Mouse (Mus musculus): Measurements from ENCODE around the gene Pan2. TPM values are rescaled to one million over a fixed set of nuclear protein-coding genes. Genes with fewer than 3 reads are reported as not detected.
"Not testable (repeated sequence)": the region's sequence is repeated elsewhere in the genome, so short reads cannot be mapped to it uniquely, and the experiment has no call there.

Pan2 gene
- total RNA-seq (2021), result 10 to 100 TPM; 17.6 to 18.1 TPM

- DNase-seq, result peak; percentile 100
Measured at GRCm38 (mm10) chr10:128303126-128304021, at the start of gene Pan2. Gene Pan2 (plus strand): TSS chr10:128303335.

- DNase-seq, result no peak
Measured at GRCm38 (mm10) chr10:128253677-128254255, 49.4 kb upstream of the Pan2 start, which contains the start of gene Apon. Gene Apon (plus strand): TSS chr10:128254096.

DNA sequence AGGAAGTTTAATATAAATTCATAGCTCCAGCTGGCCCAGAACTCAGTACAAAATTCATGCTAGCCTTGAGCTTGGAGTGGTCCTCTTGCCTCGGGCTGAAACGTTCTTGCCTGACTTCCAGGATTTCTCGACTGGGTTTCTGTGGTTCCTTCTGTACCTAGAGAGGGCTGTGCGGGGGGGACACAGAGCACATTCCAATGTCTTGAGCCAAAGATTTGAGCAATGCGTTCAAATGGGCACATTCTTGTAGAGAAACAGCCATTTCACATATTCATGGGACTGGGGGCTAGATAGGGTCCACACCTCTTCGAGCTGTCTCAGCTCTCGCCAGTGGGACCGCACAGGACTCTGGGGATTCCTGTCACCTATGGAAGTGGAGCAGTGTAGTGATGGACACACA lies 47.2 kb upstream of the Pan2 start:
- no peak for DNase-seq

GRCm38 (mm10) chr10:128256328-128256727 lies 46.8 kb upstream of the Pan2 start:
- no peak for DNase-seq

DNA sequence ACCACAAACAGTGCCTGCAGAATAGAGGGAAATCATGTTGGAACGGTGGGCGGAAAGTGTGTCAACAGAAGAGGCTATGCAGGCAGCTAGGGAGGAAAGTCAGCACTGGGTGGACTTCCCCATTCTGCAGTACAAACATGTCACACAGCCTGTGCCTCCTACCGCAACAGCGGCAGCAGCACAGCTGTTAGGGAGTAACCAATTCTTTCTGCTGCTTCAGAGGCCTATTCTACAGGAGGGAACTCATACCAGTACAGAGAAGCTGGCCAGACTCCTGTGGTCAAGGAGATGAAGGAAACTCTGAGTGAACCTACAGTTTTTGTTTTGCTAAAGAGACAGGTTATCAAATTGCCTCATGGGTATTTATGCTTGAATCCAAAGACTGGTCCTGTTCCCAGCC lies 44.2 kb upstream of the Pan2 start:
- no peak for DNase-seq

GRCm38 (mm10) chr10:128259946-128260345 lies 43.2 kb upstream of the Pan2 start:
- DNase-seq, result no peak

- not testable (repeated sequence) for DNase-seq
Measured at GRCm38 (mm10) chr10:128260376-128260775, 42.8 kb upstream of the Pan2 start.

DNA sequence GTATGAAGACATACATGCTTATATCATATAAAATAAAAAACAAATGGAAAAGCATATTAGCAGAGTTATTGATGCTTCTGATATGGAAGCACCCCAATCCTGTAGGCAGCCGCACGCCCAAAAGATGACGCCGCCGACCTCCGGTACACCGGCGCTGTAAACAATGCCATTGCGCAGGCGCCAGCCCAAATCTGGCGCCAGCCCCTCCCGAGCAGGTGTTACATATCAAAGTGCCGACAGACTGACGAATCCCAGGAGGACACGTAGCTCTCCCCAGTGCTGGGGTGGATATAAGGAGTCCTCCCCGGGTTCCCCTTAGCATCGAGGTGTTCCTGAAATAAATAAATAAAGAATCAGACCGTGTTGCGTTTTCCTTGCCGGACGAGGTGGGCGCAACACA lies 40.8 kb upstream of the Pan2 start:
- peak; percentile 35 for DNase-seq

- no peak for DNase-seq
Measured at GRCm38 (mm10) chr10:128263393-128264310, 39.5 kb upstream of the Pan2 start.

DNA sequence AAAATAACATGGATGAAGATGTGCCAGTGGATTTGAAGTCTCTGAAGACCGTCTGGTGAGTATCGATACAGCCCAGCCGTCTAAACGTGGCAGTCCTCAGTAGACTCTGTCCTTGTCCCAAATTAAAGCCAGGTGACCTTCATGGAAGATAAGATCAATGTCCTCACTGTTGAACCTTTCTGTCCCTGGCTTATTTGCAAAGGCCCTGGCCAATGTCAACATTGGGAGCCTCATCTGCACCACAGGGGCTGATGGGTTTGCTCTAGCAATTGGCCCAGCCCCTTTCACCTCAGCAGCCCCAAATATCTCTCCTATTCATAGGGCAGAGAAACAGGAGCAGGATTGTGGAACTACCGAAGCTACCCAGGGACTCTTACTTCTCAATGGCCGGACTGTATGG lies 34.8 kb upstream of the Pan2 start, which contains the start of gene Apof:
Gene Apof, plus strand, starts transcription at position 301 of the 400 bp plus-strand sequence.
- no peak for DNase-seq

DNA sequence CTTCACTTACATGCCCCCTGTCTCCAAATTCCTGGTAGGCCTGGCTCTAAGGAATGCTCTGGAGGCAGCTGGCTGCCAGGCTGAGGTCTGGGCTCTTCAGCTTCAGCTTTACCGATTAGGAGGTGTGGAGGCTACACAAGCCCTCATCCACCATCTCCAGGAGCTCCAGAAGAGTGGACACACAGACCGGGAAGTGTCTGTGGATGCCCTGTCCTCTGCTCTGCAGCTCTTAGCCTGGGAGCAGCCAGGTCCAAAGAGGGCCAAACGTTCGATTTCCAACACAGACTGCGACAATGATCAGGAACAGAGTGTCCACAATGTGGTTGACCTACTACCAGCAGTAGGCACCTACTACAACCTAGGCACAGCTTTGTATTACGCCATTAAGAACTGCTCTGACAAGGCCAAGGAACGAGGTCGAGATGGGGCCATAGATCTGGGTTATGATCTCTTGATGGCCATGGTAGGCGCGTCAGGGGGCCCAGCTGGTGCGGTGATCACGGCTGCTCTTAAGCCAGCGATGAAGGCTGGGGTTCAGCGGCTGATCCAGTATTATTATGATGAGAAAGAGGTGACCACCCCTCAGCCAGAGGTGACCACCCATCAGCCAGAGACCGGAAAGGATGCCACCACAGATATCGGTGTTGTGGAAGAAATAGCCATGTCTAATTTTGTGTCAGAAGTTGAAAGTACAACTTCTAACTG lies 33.8 kb upstream of the Pan2 start:
- DNase-seq, result no peak

DNA sequence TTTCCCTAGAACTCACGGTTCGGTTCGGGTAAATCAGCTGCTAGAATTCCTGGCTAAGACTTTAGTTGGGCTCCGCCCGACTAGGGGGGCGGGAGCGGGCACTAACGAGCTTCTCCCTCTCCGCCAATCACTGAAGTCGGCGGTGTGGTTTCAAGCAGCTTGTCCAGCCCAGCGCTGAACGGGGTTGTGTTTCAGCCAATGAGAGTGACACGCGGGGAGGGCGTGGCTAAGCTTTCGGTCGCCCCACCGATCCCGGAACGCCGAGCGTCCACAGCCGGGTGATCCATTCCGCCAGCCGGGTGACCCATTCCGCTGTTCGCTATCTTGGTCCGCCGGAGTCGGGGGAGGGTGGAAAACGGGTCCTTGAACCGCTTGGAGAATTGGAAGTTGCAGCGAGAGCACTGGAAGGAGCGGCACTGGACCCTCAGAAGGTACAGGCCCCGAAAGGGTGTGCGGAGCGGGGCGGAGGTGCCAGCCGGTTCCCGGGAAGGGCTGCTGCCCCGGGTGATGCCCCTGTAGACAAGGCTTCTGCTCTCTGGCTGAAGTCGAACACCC lies 32.8 kb upstream of the Pan2 start, which contains the start of gene Stat2:
Gene Stat2, plus strand, starts transcription at position 273 of the 555 bp plus-strand sequence.
- peak; percentile 97 for DNase-seq

DNA sequence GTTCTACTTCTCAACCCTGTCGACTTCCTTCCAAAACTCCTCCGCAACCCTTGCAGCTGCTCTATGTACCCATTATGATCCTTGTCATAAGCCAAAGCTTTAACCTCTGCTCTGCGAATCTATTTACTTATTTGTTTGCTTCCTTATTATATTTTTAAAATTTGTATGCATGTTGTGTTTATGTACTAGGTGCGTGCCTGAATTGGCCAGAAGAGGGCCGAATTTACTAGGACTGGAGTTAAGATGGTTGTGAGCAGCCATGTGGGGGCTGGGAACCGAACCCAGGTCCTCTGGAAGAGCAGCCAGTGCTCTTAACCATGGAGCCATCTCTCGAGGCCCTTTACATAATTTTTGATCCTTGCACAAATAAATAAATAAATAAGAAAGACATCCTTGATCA lies 32.3 kb upstream of the Pan2 start:
- DNase-seq, result no peak

GRCm38 (mm10) chr10:128271883-128272282 lies 31.3 kb upstream of the Pan2 start:
- no peak for DNase-seq

DNA sequence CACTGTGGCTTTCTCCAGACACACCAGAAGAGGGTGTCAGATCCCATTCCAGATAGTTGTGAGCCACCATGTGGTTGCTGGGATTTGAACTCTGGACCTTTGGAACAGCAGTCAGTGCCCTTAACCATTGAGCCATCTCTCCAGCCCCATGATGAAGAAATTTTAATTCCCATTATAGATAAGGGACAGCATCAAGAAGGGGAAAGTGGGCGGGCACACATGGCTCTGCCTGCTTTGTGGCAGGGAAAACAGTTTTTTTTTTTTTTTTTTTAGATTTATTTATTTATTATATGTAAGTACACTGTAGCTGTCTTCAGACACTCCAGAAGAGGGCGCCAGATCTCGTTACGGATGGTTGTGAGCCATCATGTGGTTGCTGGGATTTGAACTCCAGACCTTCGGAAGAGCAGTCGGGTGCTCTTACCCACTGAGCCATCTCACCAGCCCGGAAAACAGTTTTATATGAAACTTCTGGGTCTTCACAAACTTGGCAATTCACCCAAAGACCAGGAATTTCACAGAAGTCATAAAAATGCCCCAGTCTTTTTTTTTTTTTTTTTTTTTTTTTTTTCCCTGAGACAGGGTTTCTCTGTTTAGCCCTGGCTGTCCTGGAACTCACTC lies 30.2 kb upstream of the Pan2 start:
- DNase-seq, result not testable (repeated sequence)

DNA sequence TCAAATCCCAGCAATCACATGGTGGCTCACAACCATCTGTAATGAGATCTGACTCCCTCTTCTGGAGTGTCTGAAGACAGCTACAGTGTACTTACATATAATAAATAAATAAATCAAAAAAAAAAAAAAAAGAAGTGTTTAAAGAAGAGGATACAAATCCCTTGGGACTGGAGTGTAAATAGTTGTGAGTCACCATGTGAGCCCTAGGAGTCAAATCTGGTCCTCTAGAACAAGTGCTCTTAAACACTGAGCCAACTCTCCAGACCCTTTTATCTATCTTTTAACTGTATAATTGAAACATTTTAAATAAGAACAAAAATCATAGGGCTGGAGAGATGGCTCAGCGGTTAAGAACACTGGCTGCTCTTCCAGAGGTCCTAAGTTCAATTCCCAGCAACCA lies 27.8 kb upstream of the Pan2 start:
- DNase-seq, result not testable (repeated sequence)

GRCm38 (mm10) chr10:128278158-128278557 lies 25.0 kb upstream of the Pan2 start:
- DNase-seq, result no peak

DNA sequence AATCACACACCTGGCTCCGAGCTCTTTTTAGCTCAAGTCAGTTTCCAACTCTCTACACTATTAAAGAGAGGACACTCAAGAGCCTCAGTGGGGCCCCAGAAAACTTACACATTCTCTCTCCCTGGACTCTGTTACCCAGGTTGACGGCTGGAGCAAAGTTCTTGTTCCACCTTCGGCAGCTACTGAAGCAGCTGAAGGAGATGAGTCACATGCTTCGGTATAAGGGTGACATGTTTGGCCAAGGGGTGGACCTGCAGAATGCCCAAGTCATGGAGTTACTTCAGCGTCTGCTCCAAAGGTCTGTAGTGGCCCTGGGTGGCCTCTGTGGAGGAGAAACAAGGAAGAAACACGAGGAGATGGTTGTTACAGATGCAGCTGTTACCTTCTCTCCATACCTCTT lies 22.2 kb upstream of the Pan2 start:
- DNase-seq, result no peak

DNA sequence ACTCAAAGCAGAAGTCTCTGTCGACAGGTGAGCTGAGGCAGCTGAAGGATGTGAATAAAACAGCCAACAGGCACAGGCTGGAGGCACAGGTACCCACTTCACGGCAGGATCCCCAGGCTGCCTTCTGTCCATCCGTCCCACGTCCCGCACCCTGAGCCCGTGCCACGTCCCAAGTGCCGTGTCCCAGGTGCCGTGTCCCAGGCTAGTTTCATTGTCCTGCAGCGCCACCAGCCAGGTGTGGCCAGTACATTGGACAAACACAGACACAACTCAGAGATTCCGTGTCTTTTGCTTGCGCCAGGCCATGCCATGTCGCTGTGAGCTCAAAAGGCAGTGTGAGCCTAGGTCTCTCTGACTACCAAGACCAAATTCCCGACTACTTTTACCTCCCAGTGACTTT lies 21.5 kb upstream of the Pan2 start:
- DNase-seq, result no peak

DNA sequence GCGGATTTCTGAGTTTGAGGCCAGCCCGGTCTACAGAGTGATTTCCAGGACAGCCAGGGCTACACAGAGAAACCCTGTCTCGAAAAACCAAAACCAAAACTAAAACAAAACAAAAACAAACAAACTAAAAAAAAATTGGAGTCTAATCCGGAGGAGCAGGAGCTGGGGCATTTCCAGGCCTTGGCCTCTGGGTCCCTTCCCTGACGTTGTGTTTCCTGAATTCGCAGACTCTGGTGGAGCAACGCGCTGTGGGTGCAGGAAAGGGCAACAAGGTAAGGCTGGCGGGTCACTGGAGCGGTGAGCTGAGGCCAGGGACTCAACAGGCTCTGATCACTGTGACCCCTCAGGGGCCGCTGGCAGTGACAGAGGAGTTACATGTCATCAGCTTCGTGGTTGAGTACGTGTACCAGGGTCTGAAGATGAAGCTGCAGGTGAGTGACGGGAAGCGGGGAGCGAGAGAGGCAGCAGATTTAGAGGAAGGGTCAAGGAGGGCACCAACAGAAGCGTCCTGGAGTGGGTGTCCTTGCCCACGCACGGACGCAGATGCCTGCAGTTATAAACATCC lies 20.2 kb upstream of the Pan2 start:
- DNase-seq, result no peak
